Mouse (Mus musculus): Measurements from ENCODE around the gene Tmem131l.

DNA sequence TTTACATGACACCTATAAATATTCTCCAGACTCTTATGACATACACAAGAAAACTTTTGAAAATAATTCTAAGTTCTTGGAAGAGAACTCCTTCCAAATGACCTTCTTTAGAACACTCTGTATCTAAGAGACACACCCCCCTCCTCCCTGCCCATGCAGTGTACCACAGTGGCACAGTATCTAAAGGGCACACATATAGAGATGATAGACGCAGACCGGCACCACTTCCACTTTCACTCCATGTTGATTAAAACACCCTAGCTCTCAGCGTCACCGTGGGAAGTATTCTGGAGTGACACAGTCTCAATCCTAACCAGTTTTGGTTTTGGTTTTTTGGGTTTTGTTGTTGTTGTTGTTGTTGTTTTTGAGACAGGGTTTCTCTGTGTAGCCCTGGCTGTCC is 3.1 kb downstream of the Tmem131l start:
- TF ChIP-seq CTCF (IDR thresholded peaks at IDR 0.05; ENCODE audit: borderline replicate concordance, insufficient read depth, low read depth, low read length) (no peak), POLR2A (IDR thresholded peaks at IDR 0.05; ENCODE audit: borderline replicate concordance, insufficient read depth, low read length) (no peak)

Data from cerebellum, adult 2 months (tissue).